Comparison of ENCODE assay signal across 8 mouse cellular contexts in the genomic region with DNA sequence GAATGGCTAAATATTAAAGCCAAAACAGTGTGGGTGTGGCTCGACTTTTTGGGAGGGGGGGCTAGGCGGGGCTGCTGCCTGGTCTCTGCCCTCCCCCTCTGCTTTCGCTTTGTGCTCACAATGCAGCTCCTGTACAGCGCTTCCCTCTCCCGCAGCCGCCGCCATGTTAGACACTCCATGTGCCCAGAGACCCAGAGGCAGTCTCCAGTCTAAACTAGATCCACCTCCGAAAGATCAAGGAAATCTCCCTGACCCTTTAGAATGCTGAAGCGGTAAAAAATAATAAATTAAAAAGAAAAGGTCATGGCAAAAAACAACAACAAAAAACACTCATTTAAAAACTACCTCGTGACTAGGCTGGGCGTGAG. TPM values are rescaled to one million over a fixed set of nuclear protein-coding genes. Genes with fewer than 3 reads are reported as not detected.
DNase-seq lines count a peak whose midpoint lies in the region; ATAC-seq lines count a peak whose summit lies in the region.

No protein-coding gene starts in this region.

- peak overlapping the region; percentile 100 for H3K27ac ChIP-seq in intestine, embryonic 14.5 days (ENCODE audit: low read depth)

- H3K4me1 ChIP-seq in intestine, embryonic 14.5 days (replicated peaks; ENCODE audit: control insufficient read depth, insufficient read depth, low read length), result peaks cover 19% of the 10 kb centered on the region

- H3K36me3 ChIP-seq in intestine, embryonic 14.5 days (ENCODE audit: control insufficient read depth, insufficient read depth, low read length), result peaks cover 42% of the 10 kb centered on the region

- H3K9me3 ChIP-seq in intestine, embryonic 14.5 days (ENCODE audit: control insufficient read depth, low read length), result no peaks in the 10 kb centered on the region

- whole genome bisulfite sequencing in intestine, embryonic 14.5 days, result 0% methylated on average over 11 of the region's 11 CpGs

- no peaks in the 10 kb centered on the region for H3K27me3 ChIP-seq in intestine, embryonic 14.5 days (replicated peaks; ENCODE audit: control insufficient read depth, insufficient read depth, low read length)

- peak overlapping the region; percentile 97 for H3K9ac ChIP-seq in intestine, embryonic 14.5 days (ENCODE audit: low read length)

- H3K4me2 ChIP-seq in intestine, embryonic 14.5 days (ENCODE audit: low read length), result peak overlapping the region; percentile 70

- peak overlapping the region; percentile 99 for H3K4me3 ChIP-seq in intestine, embryonic 14.5 days (ENCODE audit: low read depth, low read length)

- intact Hi-C loops in left cerebral cortex, postnatal 14 days (cut with DNase I), result loop anchor here (5.0 to 10.0 kb wide), 3 partner anchors 34 to 199 kb away; partner anchors contain the start of gene Nat10

- peak; percentile 65 for ATAC-seq in intestine, embryonic 14.5 days (replicated peaks; ENCODE audit: low FRiP score, low TSS enrichment, low read depth)
- ATAC-seq in megakaryocyte-erythroid progenitor cell, adult 5-6 weeks (replicated peaks; ENCODE audit: low FRiP score, low TSS enrichment, poor library complexity, severe bottlenecking), result peak; percentile 72

- peak; percentile 76 to 77 for DNase-seq in adrenal gland, adult 18-20 months (ENCODE audit: low spot score in 2 of 2)
- peak; percentile 89 for DNase-seq in embryo, embryonic 11 days
- peak; percentile 69 for DNase-seq in gastrocnemius, postnatal 25 days
- DNase-seq in intestine, embryonic 14.5 days (ENCODE audit: low spot score), result peak; percentile 81
- peak; percentile 47 to 71 for DNase-seq in left cerebral cortex, postnatal 14 days (ENCODE audit: low spot score in 2 of 2)
- peak; percentile 56 for DNase-seq in right cerebral cortex, postnatal 25 days
- peak; percentile 84 for DNase-seq in yolk sac, embryonic 10.5 days (ENCODE audit: low spot score)

RNA-seq across cellular contexts. Expression of gene Caprin1, which starts 1.6 kb away (rescaled TPM):
- 100 to 1,000 TPM; 343 to 464 TPM for total RNA-seq in adrenal gland, adult 18-20 months (2021)
- 100 to 1,000 TPM; 108 to 110 TPM for total RNA-seq in gastrocnemius, postnatal 25 days (2021)
- 344 and 378 TPM in 2 replicates for polyA plus RNA-seq in intestine, embryonic 14.5 days (2014; fragmentation: Nextera tagmentation; extraction: Ambion mirVana)
- 100 to 1,000 TPM; 339 to 364 TPM for total RNA-seq in left cerebral cortex, postnatal 14 days (2021)
- 410 and 422 TPM in 2 replicates for total RNA-seq in megakaryocyte-erythroid progenitor cell, adult 5-6 weeks (2014; fragmentation: Nextera tagmentation)
- total RNA-seq in megakaryocyte-erythroid progenitor cell, adult 5-6 weeks (2017), result 571 and 586 TPM in 2 replicates

RNA-seq across cellular contexts. Expression of gene Nat10, which starts 34.8 kb away (rescaled TPM):
- total RNA-seq in adrenal gland, adult 18-20 months (2021), result 10 to 100 TPM; 33.7 to 41.3 TPM
- 10 to 100 TPM; 14.7 to 15.3 TPM for total RNA-seq in gastrocnemius, postnatal 25 days (2021)
- polyA plus RNA-seq in intestine, embryonic 14.5 days (2014; fragmentation: Nextera tagmentation; extraction: Ambion mirVana), result 39.0 and 39.3 TPM in 2 replicates
- 10 to 100 TPM; 28.3 to 29.5 TPM for total RNA-seq in left cerebral cortex, postnatal 14 days (2021)
- 72.5 and 104 TPM in 2 replicates for total RNA-seq in megakaryocyte-erythroid progenitor cell, adult 5-6 weeks (2014; fragmentation: Nextera tagmentation)
- total RNA-seq in megakaryocyte-erythroid progenitor cell, adult 5-6 weeks (2017), result 75.1 and 125 TPM in 2 replicates

Comparison
In these comparisons a context has a peak if more than half of its experiments do, and no peak if none do; other contexts are left out.
1. Peak in every context shown above with its lines: DNase-seq, ATAC-seq, H3K4me3 ChIP-seq and H3K27ac ChIP-seq.